Mouse (Mus musculus) testis, adult 10 weeks (tissue): ENCODE data around the gene Olfr39. TPM values are rescaled to one million over a fixed set of nuclear protein-coding genes. Genes with fewer than 3 reads are reported as not detected.

Experiments used
- polyA plus RNA-seq: library from polyadenylated mRNA; stranded (reverse); fragments of 350-450 nt; fragmentation: Illumina TruSeq; extraction: RNeasy Lipid Tissue Mini Kit (QIAGEN cat#74804); gene quantifications from one replicate; pipeline ENCODE4 v1.2.3, GENCODE M21; 2014; ENCODE audit warnings: low read depth, low replicate concordance

Gene Olfr39
- polyA plus RNA-seq: 0.91 TPM

DNA sequence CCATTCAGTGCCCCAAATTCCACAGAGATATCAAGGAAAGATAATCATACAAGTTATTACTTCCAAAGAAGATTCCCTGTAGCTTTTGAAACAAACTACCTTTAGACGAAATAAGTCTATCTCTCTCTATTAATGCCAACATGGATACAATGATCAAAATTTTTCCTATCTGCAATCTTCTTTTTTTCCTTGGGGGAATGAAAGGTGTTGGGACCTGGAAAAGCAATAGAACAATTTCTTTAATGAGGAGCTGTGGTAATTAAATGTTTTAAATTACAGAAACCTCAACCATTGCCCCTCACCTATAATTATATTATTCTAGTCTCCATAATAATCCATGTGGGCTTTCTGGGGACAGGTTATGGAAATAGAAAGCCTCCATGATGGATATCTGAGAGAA, at the start of gene Olfr39:
Olfr39 (plus strand) TSS at position 301 of the 400 bp plus-strand sequence.

GRCm38 (mm10) chr9:20236819-20237218, 45.3 kb upstream of the Olfr39 start, which contains the start of gene Olfr872:
Gene Olfr872, plus strand, starts transcription at chr9:20237119.

GRCm38 (mm10) chr9:20298232-20298631, 16.1 kb downstream of the Olfr39 start, which contains the start of gene Olfr873:
Gene Olfr873, plus strand, starts transcription at chr9:20298532.

GRCm38 (mm10) chr9:20335994-20336393, 53.8 kb downstream of the Olfr39 start, which contains the start of gene Olfr18:
Gene Olfr18, minus strand, starts transcription at chr9:20336094.

Other genes with a start within 250 kb of the Olfr39 start
- not detected for gene Olfr867, start 224.8 kb upstream of the Olfr39 start, polyA plus RNA-seq
- gene Olfr868, start 183.7 kb upstream of the Olfr39 start, polyA plus RNA-seq: not detected
- gene Olfr869, start 153.3 kb upstream of the Olfr39 start, polyA plus RNA-seq: not detected
- not detected for gene Olfr870, start 108.3 kb upstream of the Olfr39 start, polyA plus RNA-seq
- not detected for gene Olfr871, start 70.1 kb upstream of the Olfr39 start, polyA plus RNA-seq
- 1.4 TPM for gene Olfr872, start 45.2 kb upstream of the Olfr39 start, polyA plus RNA-seq
- 0.57 TPM for gene Olfr873, start 16.2 kb downstream of the Olfr39 start, polyA plus RNA-seq
- not detected for gene Olfr18, start 53.7 kb downstream of the Olfr39 start, polyA plus RNA-seq
- 48.6 TPM for gene Zfp560, start 102.8 kb downstream of the Olfr39 start, polyA plus RNA-seq
- 16.9 TPM for gene Zfp26, start 177.8 kb downstream of the Olfr39 start, polyA plus RNA-seq
- gene Zfp426, start 210.4 kb downstream of the Olfr39 start, polyA plus RNA-seq: 54.1 TPM
- 16.7 TPM for gene Zfp266, start 239.1 kb downstream of the Olfr39 start, polyA plus RNA-seq